In the genomic region with DNA sequence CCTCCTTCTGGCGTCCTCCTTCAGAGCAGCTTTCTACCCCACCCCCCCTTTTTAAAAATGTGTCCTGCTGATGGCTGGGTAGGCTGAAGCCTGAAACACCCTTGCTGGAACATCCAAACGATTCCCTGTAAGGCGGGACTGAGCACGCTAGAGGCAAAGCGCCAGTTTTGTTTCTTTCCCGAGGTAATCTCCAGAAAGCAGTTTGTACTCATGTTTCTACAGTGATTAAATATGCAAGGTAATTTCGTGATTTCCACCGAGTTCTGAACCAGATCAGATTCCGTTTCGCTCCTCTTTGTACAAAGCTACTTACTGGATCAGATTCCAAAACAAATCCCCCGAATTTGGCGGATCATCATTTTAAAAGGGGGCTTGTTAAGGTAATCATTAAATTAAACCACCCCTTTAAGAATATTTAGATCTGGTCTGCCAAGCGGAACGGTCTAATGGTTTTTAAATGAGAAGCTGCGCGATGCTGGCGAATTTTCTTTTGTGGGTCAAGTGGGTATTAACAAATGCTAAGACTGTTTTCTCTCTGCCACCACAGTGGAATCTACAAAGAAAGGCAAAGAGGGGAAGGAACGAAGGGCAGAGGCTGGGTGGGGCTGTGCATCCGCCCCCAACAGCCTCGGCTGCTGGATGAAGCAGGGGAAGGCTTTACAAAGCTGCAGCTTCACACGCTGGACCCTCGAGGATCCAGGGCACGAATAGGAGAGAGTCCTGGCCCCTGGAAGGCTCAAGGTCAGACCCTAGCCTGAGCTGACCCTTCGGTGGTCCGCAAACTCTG, we compare ENCODE assay signal across 8 mouse cellular contexts.
DNase-seq lines count a peak whose midpoint lies in the region; ATAC-seq and TF ChIP-seq lines count a peak whose summit lies in the region.

No protein-coding gene starts in this region.

- ATAC-seq in kidney, embryonic 15.5 days (replicated peaks; ENCODE audit: low FRiP score) = no peak; the same call in 1 of the 2 replicates
- ATAC-seq in embryonic facial prominence, embryonic 11.5 days (replicated peaks; ENCODE audit: insufficient number of reproducible peaks, low FRiP score, low TSS enrichment, low read depth) = 0 out of 2 replicates have a peak, but pooled peaks have one; percentile 45
- no peak for ATAC-seq in hindbrain, postnatal 0 days
- no peak for ATAC-seq in neural tube, embryonic 15.5 days (ENCODE audit: low FRiP score)
- no peak for ATAC-seq in frontal cortex, adult (ENCODE audit: low TSS enrichment)

- 17% methylated on average over 25 of the region's 25 CpGs for WGBS in kidney, embryonic 15.5 days
- 12% methylated on average over 25 of the region's 25 CpGs for WGBS in embryonic facial prominence, embryonic 11.5 days
- 18% methylated on average over 25 of the region's 25 CpGs for WGBS in hindbrain, postnatal 0 days
- 18% methylated on average over 25 of the region's 25 CpGs for WGBS in neural tube, embryonic 15.5 days

- no peak overlapping the region for H3K9ac ChIP-seq in kidney, embryonic 15.5 days
- peak overlapping the region; percentile 15; the same call in 1 of the 2 replicates for H3K9ac ChIP-seq in embryonic facial prominence, embryonic 11.5 days (replicated peaks; ENCODE audit: low read length)
- H3K9ac ChIP-seq in hindbrain, postnatal 0 days (replicated peaks; ENCODE audit: low read length) = 0 out of 2 replicates have a peak overlapping the region, but pooled peaks have one; percentile 13
- peak overlapping the region; percentile 23; the same call in 1 of the 2 replicates for H3K9ac ChIP-seq in neural tube, embryonic 15.5 days (replicated peaks)

- TF ChIP-seq CTCF in hindbrain, postnatal 0 days (IDR thresholded peaks at IDR 0.05; ENCODE audit: low read depth) = no peak

- DNase-seq in kidney, postnatal 36 days = no peak
- DNase-seq in embryonic facial prominence, embryonic 11.5 days (ENCODE audit: low spot score) = peak; percentile 67
- DNase-seq in hindbrain, postnatal 0 days (ENCODE audit: low spot score) = peak; percentile 27
- no peak for DNase-seq in T-cell, adult 2 months (ENCODE audit: low spot score)
- no peak for DNase-seq in cerebellum, postnatal 10 days

- H3K4me2 ChIP-seq in kidney, embryonic 15.5 days = peak overlapping the region; percentile 47
- peak overlapping the region; percentile 28 for H3K4me2 ChIP-seq in embryonic facial prominence, embryonic 11.5 days (ENCODE audit: low read depth, low read length)
- peak overlapping the region; percentile 34 for H3K4me2 ChIP-seq in hindbrain, postnatal 0 days (ENCODE audit: low read depth, low read length)
- peak overlapping the region; percentile 39 for H3K4me2 ChIP-seq in neural tube, embryonic 15.5 days

- H3K27me3 ChIP-seq in kidney, embryonic 15.5 days = peaks cover 32% of the 10 kb centered on the region
- H3K27me3 ChIP-seq in embryonic facial prominence, embryonic 11.5 days (ENCODE audit: control insufficient read depth, insufficient read depth, low read length) = no peaks in the 10 kb centered on the region; the same call in 1 of the 2 replicates
- no peaks in the 10 kb centered on the region for H3K27me3 ChIP-seq in hindbrain, postnatal 0 days (ENCODE audit: insufficient read depth, low read length)
- H3K27me3 ChIP-seq in neural tube, embryonic 15.5 days (replicated peaks) = no peaks in the 10 kb centered on the region

- H3K9me3 ChIP-seq in kidney, embryonic 15.5 days (replicated peaks) = no peaks in the 10 kb centered on the region
- no peaks in the 10 kb centered on the region for H3K9me3 ChIP-seq in embryonic facial prominence, embryonic 11.5 days (replicated peaks; ENCODE audit: control insufficient read depth, low read length)
- H3K9me3 ChIP-seq in hindbrain, postnatal 0 days (ENCODE audit: low read length) = no peaks in the 10 kb centered on the region
- H3K9me3 ChIP-seq in neural tube, embryonic 15.5 days (replicated peaks) = no peaks in the 10 kb centered on the region

- peak overlapping the region; percentile 8; the same call in 1 of the 2 replicates for H3K4me3 ChIP-seq in kidney, embryonic 15.5 days (replicated peaks)
- no peak overlapping the region for H3K4me3 ChIP-seq in embryonic facial prominence, embryonic 11.5 days (ENCODE audit: low read depth, low read length)
- H3K4me3 ChIP-seq in hindbrain, postnatal 0 days (ENCODE audit: low read length) = no peak overlapping the region
- no peak overlapping the region for H3K4me3 ChIP-seq in neural tube, embryonic 15.5 days (replicated peaks)

- peaks cover 14% of the 10 kb centered on the region for H3K4me1 ChIP-seq in kidney, embryonic 15.5 days
- no peaks in the 10 kb centered on the region for H3K4me1 ChIP-seq in embryonic facial prominence, embryonic 11.5 days (ENCODE audit: control insufficient read depth, insufficient read depth, low read length)
- H3K4me1 ChIP-seq in hindbrain, postnatal 0 days (ENCODE audit: insufficient read depth, low read length) = no peaks in the 10 kb centered on the region
- H3K4me1 ChIP-seq in neural tube, embryonic 15.5 days = peaks cover 29% of the 10 kb centered on the region

- H3K36me3 ChIP-seq in kidney, embryonic 15.5 days = no peaks in the 10 kb centered on the region
- no peaks in the 10 kb centered on the region for H3K36me3 ChIP-seq in embryonic facial prominence, embryonic 11.5 days (replicated peaks; ENCODE audit: control insufficient read depth, insufficient read depth, low read depth, low read length)
- no peaks in the 10 kb centered on the region for H3K36me3 ChIP-seq in hindbrain, postnatal 0 days (ENCODE audit: insufficient read depth, low read length)
- H3K36me3 ChIP-seq in neural tube, embryonic 15.5 days = no peaks in the 10 kb centered on the region

- no peak overlapping the region for H3K27ac ChIP-seq in kidney, embryonic 15.5 days
- H3K27ac ChIP-seq in embryonic facial prominence, embryonic 11.5 days (replicated peaks; ENCODE audit: low read depth, low read length) = peak overlapping the region; percentile 16; the same call in 1 of the 2 replicates
- H3K27ac ChIP-seq in hindbrain, postnatal 0 days = no peak overlapping the region
- H3K27ac ChIP-seq in neural tube, embryonic 15.5 days (replicated peaks) = peak overlapping the region; percentile 65

Comparison
In these comparisons a context has a peak if more than half of its experiments do, and no peak if none do; other contexts are left out.
1. H3K27ac ChIP-seq: peak in embryonic facial prominence, embryonic 11.5 days (single experiment) and neural tube, embryonic 15.5 days (single experiment); none in kidney, embryonic 15.5 days (single experiment) and hindbrain, postnatal 0 days (single experiment).
2. DNase-seq: peak in embryonic facial prominence, embryonic 11.5 days (single experiment) and hindbrain, postnatal 0 days (single experiment); none in kidney, postnatal 36 days (0 of 2), T-cell, adult 2 months (single experiment) and cerebellum, postnatal 10 days (0 of 2).
3. Peak in every context shown above with its lines, with median percentiles within 50 percentile points of each other: H3K4me2 ChIP-seq.